Mouse (Mus musculus) CH12.LX (cell line): Measurements from ENCODE around the gene P2rx1. TPM values are rescaled to one million over a fixed set of nuclear protein-coding genes. Genes with fewer than 3 reads are reported as not detected.

ENCODE experiments used
- DNase-seq: peaks from one replicate; pipeline ENCODE4 v3.0.0-alpha.2; 2013; ENCODE audit errors: extremely low read depth
- H3K27ac ChIP-seq: 2 replicates; pipeline ENCODE4 v1.5.1; 2012; ENCODE audit warnings: low read depth, mild to moderate bottlenecking, control low read depth, moderate library complexity; ENCODE audit not compliant: insufficient read depth
- H3K27me3 ChIP-seq: replicated peaks from 2 replicates; pipeline ENCODE3; 2012; ENCODE audit warnings: inconsistent platforms
- H3K36me3 ChIP-seq, 2 experiments: replicated peaks in 1 of 2; 2 replicates each; pipeline versions ENCODE3 to v1.6.1; 2012; ENCODE audit warnings: inconsistent platforms in 1 of 2, low read length in 1 of 2, mild to moderate bottlenecking in 1 of 2, mixed read lengths in 1 of 2, moderate library complexity in 1 of 2; ENCODE audit not compliant: control insufficient read depth in 1 of 2, insufficient read depth in 1 of 2
- H3K4me1 ChIP-seq, 2 experiments: 2 replicates each; pipeline ENCODE4 v1.6.1; 2012; ENCODE audit warnings: inconsistent platforms in 1 of 2, moderate library complexity in 1 of 2; ENCODE audit not compliant: insufficient read depth in 2 of 2, control insufficient read depth in 1 of 2
- H3K4me2 ChIP-seq: 2 replicates; pipeline ENCODE4 v1.6.1; 2012; ENCODE audit warnings: low read depth, mild to moderate bottlenecking, control low read depth; ENCODE audit not compliant: poor library complexity, insufficient read depth, severe bottlenecking
- H3K4me3 ChIP-seq, 3 experiments: fragments of 150-350 bp in 1 of 3; sonication (generic) in 1 of 3; replicated peaks in 1 of 3; 2 replicates each; pipeline versions ENCODE3 to v1.5.1; 2011 to 2012; ENCODE audit warnings: low read depth in 2 of 3, low read length in 2 of 3, mild to moderate bottlenecking in 2 of 3, moderate library complexity in 2 of 3, control low read depth in 1 of 3, improper control_type of control experiment in 1 of 3, inconsistent platforms in 1 of 3, mixed read lengths in 1 of 3; ENCODE audit not compliant: poor library complexity in 1 of 3
- H3K79me2 ChIP-seq: replicated peaks from 2 replicates; pipeline ENCODE4 v1.6.1; 2012; ENCODE audit warnings: mild to moderate bottlenecking, moderate library complexity; ENCODE audit not compliant: control insufficient read depth, poor library complexity, insufficient read depth, severe bottlenecking; ENCODE audit errors: extremely low read depth
- H3K9ac ChIP-seq: 2 replicates; pipeline ENCODE4 v1.6.1; 2012; ENCODE audit warnings: low read depth, mild to moderate bottlenecking, control low read depth, moderate library complexity; ENCODE audit not compliant: insufficient read depth
- H3K9me3 ChIP-seq: replicated peaks from 2 replicates; pipeline ENCODE3; 2012; ENCODE audit warnings: low read length, inconsistent platforms, mixed read lengths
- BHLHE40 ChIP-seq: IDR thresholded peaks from 2 replicates; pipeline ENCODE4 v1.6.1; 2011; ENCODE audit warnings: mild to moderate bottlenecking, low read depth, low read length, improper control_type of control experiment
- CHD2 ChIP-seq: IDR thresholded peaks from 2 replicates; pipeline ENCODE4 v1.6.1; 2011; ENCODE audit warnings: low read length, improper control_type of control experiment
- CTCF ChIP-seq, 2 experiments: IDR thresholded peaks in 1 of 2; conservative IDR thresholded peaks in 1 of 2; 2 replicates each; pipeline ENCODE4 v1.5.1; 2011 to 2012; ENCODE audit warnings: low read depth in 2 of 2, low read length in 2 of 2, improper control_type of control experiment in 1 of 2, inconsistent platforms in 1 of 2, mild to moderate bottlenecking in 1 of 2, moderate library complexity in 1 of 2
- E2F4 ChIP-seq: IDR thresholded peaks from 2 replicates; pipeline ENCODE4 v1.6.1; 2011; ENCODE audit warnings: low read depth, low read length, improper control_type of control experiment; ENCODE audit not compliant: insufficient replicate concordance
- GABPA ChIP-seq: IDR thresholded peaks from 2 replicates; pipeline ENCODE4 v1.6.1; 2012; ENCODE audit warnings: low read depth, low read length, improper control_type of control experiment, inconsistent platforms; ENCODE audit not compliant: insufficient replicate concordance
- IRF4 ChIP-seq: IDR thresholded peaks from 2 replicates; pipeline ENCODE4 v1.6.1; 2014; ENCODE audit warnings: low read depth, mild to moderate bottlenecking, inconsistent platforms, low read length, improper control_type of control experiment
- JUN ChIP-seq: IDR thresholded peaks from 2 replicates; pipeline ENCODE4 v1.6.1; 2011; ENCODE audit warnings: low read depth, mild to moderate bottlenecking, low read length, improper control_type of control experiment, moderate library complexity; ENCODE audit not compliant: insufficient read depth
- KAT2A ChIP-seq: IDR thresholded peaks from 2 replicates; pipeline ENCODE4 v1.6.1; 2012; ENCODE audit warnings: low read length, improper control_type of control experiment, inconsistent platforms; ENCODE audit not compliant: insufficient replicate concordance
- MAX ChIP-seq: IDR thresholded peaks from 2 replicates; pipeline ENCODE4 v1.6.1; 2011; ENCODE audit warnings: low read length, improper control_type of control experiment
- MEF2A ChIP-seq: IDR thresholded peaks from 2 replicates; pipeline ENCODE4 v1.6.1; 2014; ENCODE audit warnings: low read depth, mild to moderate bottlenecking, inconsistent platforms, low read length, improper control_type of control experiment, borderline replicate concordance
- NRF1 ChIP-seq: IDR thresholded peaks from 2 replicates; pipeline ENCODE4 v1.6.1; 2014; ENCODE audit warnings: low read depth, mild to moderate bottlenecking, inconsistent platforms, low read length, improper control_type of control experiment, moderate library complexity
- POLR2A ChIP-seq: IDR thresholded peaks from 2 replicates; pipeline ENCODE4 v1.6.1; 2011; ENCODE audit warnings: low read depth, mild to moderate bottlenecking, improper control_type of control experiment, low read length
- RAD21 ChIP-seq: IDR thresholded peaks from 2 replicates; pipeline ENCODE4 v1.6.1; 2011; ENCODE audit warnings: low read depth, mild to moderate bottlenecking, low read length, improper control_type of control experiment, moderate library complexity
- RCOR1 ChIP-seq: conservative IDR thresholded peaks from 2 replicates; pipeline ENCODE4 v1.6.1; 2012; ENCODE audit warnings: low read depth, mild to moderate bottlenecking, inconsistent platforms, low read length, improper control_type of control experiment
- SIN3A ChIP-seq: IDR thresholded peaks from 2 replicates; pipeline ENCODE4 v1.6.1; 2012; ENCODE audit warnings: low read length, improper control_type of control experiment, inconsistent platforms
- SMC3 ChIP-seq: IDR thresholded peaks from 2 replicates; pipeline ENCODE4 v1.6.1; 2011; ENCODE audit warnings: low read depth, low read length, improper control_type of control experiment
- TCF12 ChIP-seq: IDR thresholded peaks from 2 replicates; pipeline ENCODE4 v1.6.1; 2014; ENCODE audit warnings: low read depth, mild to moderate bottlenecking, inconsistent platforms, low read length, improper control_type of control experiment
- UBTF ChIP-seq: IDR thresholded peaks from 2 replicates; pipeline ENCODE4 v1.6.1; 2012; ENCODE audit warnings: low read depth, mild to moderate bottlenecking, inconsistent platforms, low read length, improper control_type of control experiment, moderate library complexity
- USF1 ChIP-seq: IDR thresholded peaks from 2 replicates; pipeline ENCODE4 v1.6.1; 2014; ENCODE audit warnings: low read depth, mild to moderate bottlenecking, inconsistent platforms, low read length, improper control_type of control experiment
- ZKSCAN1 ChIP-seq: IDR thresholded peaks from 2 replicates; pipeline ENCODE4 v1.6.1; 2012; ENCODE audit warnings: low read depth, inconsistent platforms, low read length, improper control_type of control experiment, borderline replicate concordance
- ZMIZ1 ChIP-seq: IDR thresholded peaks from 2 replicates; pipeline ENCODE4 v1.6.1; 2012; ENCODE audit warnings: low read depth, mild to moderate bottlenecking, inconsistent platforms, low read length, improper control_type of control experiment
- dilution Hi-C: fragments of 300-500 bp; cut with MboI; formaldehyde crosslinking; loops from 2 replicates; pipeline ENCODE4 v1.14.3; 2020; ENCODE audit warnings: low sequenced_read_pairs; ENCODE audit not compliant: extremely low pct_unique_long_range_greater_than_20kb, extremely low pct_ligation_motif_present
- in situ Hi-C: fragments of 300-500 bp; cut with MboI; formaldehyde crosslinking; loops from 3 replicates; pipeline ENCODE4 v1.14.3; 2019; ENCODE audit warnings: low sequenced_read_pairs, low pct_ligation_motif_present, low pct_unique_long_range_greater_than_20kb, mixed read lengths
- polyA plus RNA-seq: library from polyadenylated mRNA; unstranded; fragments of >175 nt; gene quantifications from 2 replicates; pipeline ENCODE4 v1.2.1, GENCODE M21; 2012; ENCODE audit warnings: low read depth; ENCODE audit not compliant: insufficient read length
- total RNA-seq, 2 experiments: library from RNA; depleted of rRNA; stranded (reverse); fragments of 300-350 nt in 1 of 2; fragments of >200 nt in 1 of 2; gene quantifications; 2 replicates each; pipeline ENCODE4 v1.2.3; 2012 to 2014

P2rx1 gene
- total and polyA plus RNA-seq, 3 experiments: 15.9 to 23.3 (median 21.5) TPM

- H3K79me2 ChIP-seq: no peaks in the 10 kb centered on the region
- no peaks in the 10 kb centered on the region for H3K27me3 ChIP-seq
- H3K4me2 ChIP-seq: no peak overlapping the region
- H3K4me3 ChIP-seq: no peak overlapping the region
- H3K27ac ChIP-seq: no peak overlapping the region
- H3K36me3 ChIP-seq: peaks cover 77 to 97% of the 10 kb centered on the region in 2 experiments
- H3K9ac ChIP-seq: no peak overlapping the region
- TF ChIP-seq KAT2A (no peak), JUN (no peak), TCF12 (no peak), RCOR1 (no peak), MEF2A (no peak), IRF4 (no peak), USF1 (no peak), MAX (no peak), NRF1 (no peak), SIN3A (no peak), SMC3 (no peak), CHD2 (no peak), POLR2A (no peak), RAD21 (no peak), CTCF (conservative IDR thresholded peaks at IDR 0.05 in 1 of 2, IDR thresholded peaks at IDR 0.05 in 1 of 2; ENCODE audit: low read depth in 2 of 2, low read length in 2 of 2) (no peak), BHLHE40 (no peak), ZKSCAN1 (no peak), ZMIZ1 (no peak), GABPA (no peak), E2F4 (no peak)
- TF ChIP-seq, all 38 proteins: peak for 0
- Histone ChIP-seq H3K9me3 (no peaks in the 10 kb centered on the region), H3K4me1 (peaks cover 7 to 55% of the 10 kb centered on the region in 2 experiments; a peak in 3 of 4 replicates)
- DNase-seq: no peak
- in situ Hi-C loops (no loop called here), dilution Hi-C loops (no loop called here)
Measured at GRCm38 (mm10) chr11:72986745-72987144, 12.2 kb upstream of the P2rx1 start.

- Histone ChIP-seq H3K79me2 (no peaks in the 10 kb centered on the region), H3K27me3 (no peaks in the 10 kb centered on the region), H3K36me3 (peaks cover 77 to 97% of the 10 kb centered on the region in 2 experiments), H3K4me1 (peaks cover 7 to 50% of the 10 kb centered on the region in 2 experiments; a peak in 3 of 4 replicates), H3K9me3 (no peaks in the 10 kb centered on the region), H3K9ac (no peak overlapping the region), H3K27ac (no peak overlapping the region), H3K4me3 (no peak overlapping the region), H3K4me2 (no peak overlapping the region)
- in situ Hi-C loops (no loop called here), dilution Hi-C loops (no loop called here)
- DNase-seq: peak; percentile 65
- TF ChIP-seq UBTF (no peak), MAX (no peak)
Measured at GRCm38 (mm10) chr11:72987234-72987633, 11.7 kb upstream of the P2rx1 start.
